Mouse (Mus musculus): ENCODE results near the gene Ager. TPM values are rescaled to one million over a fixed set of nuclear protein-coding genes. Genes with fewer than 3 reads are reported as not detected.

Gene Ager
- total RNA-seq, 2 experiments from 2014 or later, result 9.0 to 9.2 TPM

DNA sequence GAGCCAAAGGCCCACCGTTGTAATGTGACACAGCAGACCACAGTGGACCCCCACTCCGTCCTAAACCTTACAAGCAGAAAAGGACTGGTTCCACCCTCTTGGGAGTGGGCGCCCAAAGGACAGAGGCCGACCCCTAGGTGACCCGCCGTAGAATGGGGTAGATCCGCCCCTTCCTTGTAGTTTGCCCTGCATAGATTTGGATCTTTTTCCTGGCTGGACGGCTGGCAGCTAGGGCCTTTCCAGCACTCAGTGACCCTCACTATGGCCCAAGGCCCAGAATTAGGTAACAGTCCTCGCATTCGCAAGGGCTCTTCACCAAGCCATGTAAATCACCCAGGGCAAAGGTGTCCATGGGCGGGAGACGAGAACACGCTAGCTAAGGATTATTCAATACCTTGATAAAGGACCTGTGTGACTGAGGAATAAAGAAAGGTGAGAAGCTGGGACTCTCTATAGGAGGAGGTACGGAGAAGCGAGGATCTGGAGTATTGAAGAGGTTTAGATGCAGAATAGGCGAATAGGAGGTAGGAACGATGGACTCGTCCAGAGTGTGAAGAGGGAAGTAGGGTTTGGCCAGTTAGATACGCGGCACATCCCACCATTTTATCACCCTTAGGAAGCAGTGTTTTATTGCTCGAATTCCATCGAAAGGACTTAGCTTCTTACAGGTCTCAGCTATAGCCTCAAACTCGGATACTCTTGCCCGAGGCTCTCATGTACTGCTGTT, 7.0 kb downstream of the Ager start:
- DNase-seq (ENCODE audit: low spot score in 2 of 2), result peak in 1 of 2 experiments; percentile 33

GRCm38 (mm10) chr17:34605609-34606008, 7.9 kb downstream of the Ager start:
- DNase-seq (ENCODE audit: low spot score in 2 of 2), result peak; percentile 88 to 94

- no peak for DNase-seq (ENCODE audit: low spot score in 2 of 2)
Observed at GRCm38 (mm10) chr17:34606186-34607039, 8.8 kb downstream of the Ager start.

GRCm38 (mm10) chr17:34607997-34608396, 10.3 kb downstream of the Ager start:
- no peak for DNase-seq (ENCODE audit: low spot score in 2 of 2)

DNA sequence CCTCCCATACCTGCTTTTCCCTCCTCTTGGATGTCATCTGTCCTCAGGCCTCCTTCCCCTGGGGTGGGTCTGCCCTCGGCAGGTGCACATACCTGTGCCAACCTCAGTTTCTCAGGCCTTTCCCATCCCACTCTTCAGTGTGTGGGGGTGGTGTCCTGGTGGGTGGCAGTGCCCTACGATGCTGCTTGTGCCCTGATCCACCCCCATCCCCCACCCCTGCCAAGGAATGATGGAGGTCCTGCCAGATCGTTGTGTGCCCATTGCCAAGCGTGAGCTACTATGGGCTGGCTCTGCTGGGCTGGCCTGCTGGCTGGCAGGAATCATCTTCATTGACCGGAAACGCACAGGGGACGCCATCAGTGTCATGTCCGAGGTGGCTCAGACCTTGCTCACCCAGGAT, 13.4 kb downstream of the Ager start:
- DNase-seq (ENCODE audit: low spot score in 2 of 2), result no peak

GRCm38 (mm10) chr17:34613054-34613645, 15.5 kb downstream of the Ager start:
- DNase-seq (ENCODE audit: low spot score in 2 of 2), result no peak

GRCm38 (mm10) chr17:34613830-34614229, 16.2 kb downstream of the Ager start:
- no peak for DNase-seq (ENCODE audit: low spot score in 2 of 2)

GRCm38 (mm10) chr17:34615871-34616270, 18.2 kb downstream of the Ager start, which contains the start of gene Egfl8:
Gene Egfl8 (minus strand): TSS chr17:34615971.
- DNase-seq (ENCODE audit: low spot score in 2 of 2), result no peak

DNA sequence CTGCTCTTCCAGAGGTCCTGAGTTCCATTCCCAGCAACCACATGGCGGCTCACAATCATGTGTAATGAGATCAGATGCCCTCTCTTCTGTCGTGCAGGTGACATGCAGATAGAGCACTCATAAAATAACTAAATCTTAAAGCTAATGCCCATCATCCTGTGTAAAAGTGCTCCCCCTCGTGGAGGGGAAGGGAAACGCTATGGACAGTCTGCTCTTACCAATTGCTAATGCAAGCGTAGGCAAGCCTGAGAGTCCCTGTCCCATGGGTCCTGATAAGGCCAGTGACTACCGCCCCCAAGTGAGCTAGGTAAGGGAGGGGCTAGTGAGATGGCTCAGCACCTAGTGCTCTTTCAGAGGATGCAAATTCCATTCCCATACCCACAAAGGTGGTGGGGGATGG, 21.3 kb downstream of the Ager start:
- peak in 1 of 2 experiments; percentile 52 for DNase-seq (ENCODE audit: low spot score in 2 of 2)

DNA sequence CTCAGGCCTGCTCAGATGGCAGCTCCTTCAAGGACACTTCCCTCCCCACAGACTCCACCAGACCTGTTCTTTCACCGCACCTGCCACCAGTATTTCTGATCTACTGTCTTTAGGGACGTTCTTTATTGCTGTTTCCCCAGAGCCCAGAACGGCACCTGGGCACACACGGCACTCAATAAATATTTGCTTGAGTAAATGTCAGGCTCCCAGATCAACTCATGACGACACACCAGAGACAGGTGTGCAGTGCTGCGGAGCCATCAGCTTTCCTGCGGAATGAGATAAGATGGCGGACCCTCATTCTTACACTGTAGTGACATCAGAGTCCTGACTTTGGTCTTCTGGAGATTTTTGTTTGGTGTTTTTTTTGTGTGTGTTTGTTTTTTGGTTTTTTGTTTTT, 23.3 kb downstream of the Ager start:
- no peak for DNase-seq (ENCODE audit: low spot score in 2 of 2)

DNA sequence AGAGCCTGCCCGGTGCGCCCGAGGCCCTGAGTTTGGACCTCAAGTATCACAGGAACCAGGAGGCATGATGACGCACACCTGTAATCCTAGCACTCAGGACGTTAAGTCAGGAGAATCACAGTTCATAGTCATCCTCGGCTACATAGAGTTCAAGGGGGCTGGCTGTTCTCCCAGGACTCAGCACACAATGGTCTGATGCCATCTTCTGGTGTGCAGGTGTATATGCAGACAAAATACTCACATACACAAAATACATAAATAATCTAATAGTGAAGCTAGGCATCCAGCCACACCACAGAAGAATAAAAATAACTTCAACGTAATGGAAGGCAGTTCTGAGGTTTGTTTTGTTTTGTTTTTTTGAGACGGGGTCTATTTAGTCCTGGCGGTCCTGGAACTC, 25.5 kb downstream of the Ager start:
- DNase-seq (ENCODE audit: low spot score in 2 of 2), result no peak

DNA sequence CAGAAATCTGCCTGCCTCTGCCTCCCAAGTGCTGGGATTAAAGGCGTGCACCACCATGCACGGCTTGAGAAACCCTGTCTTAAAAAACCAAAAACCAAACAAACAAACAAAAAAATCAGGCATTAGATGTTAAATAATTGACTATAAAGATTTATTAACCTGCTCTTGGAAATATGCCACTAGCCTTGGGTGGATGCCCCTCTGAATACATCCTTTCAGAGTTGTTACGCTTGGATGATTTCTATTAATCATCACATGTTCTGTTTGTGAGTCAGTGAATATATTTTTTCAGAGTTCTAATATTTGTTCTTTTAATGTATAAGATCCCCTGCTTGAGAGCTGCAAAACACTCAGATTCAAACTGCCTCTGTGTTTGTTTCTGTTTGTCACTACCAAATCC, 27.3 kb downstream of the Ager start:
- no peak for DNase-seq (ENCODE audit: low spot score in 2 of 2)

GRCm38 (mm10) chr17:34626062-34626772, 28.6 kb downstream of the Ager start:
- DNase-seq (ENCODE audit: low spot score in 2 of 2), result no peak

DNA sequence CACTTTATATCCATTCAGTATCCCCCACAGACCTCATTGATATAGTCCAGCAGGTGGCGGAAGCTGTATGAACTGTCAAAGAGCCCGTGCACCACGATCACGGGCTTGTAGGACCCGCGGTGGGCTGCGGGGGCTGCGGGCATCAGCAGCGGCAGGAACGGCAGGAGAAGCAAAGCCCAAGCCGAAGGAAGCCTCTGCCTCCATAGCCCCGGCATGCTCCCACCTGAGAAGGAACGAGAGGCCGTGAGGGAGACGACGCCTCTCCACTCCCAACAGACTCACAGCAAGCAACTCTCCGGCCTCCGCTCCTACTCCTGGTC, 29.1 kb downstream of the Ager start:
- DNase-seq (ENCODE audit: low spot score in 2 of 2), result no peak

DNA sequence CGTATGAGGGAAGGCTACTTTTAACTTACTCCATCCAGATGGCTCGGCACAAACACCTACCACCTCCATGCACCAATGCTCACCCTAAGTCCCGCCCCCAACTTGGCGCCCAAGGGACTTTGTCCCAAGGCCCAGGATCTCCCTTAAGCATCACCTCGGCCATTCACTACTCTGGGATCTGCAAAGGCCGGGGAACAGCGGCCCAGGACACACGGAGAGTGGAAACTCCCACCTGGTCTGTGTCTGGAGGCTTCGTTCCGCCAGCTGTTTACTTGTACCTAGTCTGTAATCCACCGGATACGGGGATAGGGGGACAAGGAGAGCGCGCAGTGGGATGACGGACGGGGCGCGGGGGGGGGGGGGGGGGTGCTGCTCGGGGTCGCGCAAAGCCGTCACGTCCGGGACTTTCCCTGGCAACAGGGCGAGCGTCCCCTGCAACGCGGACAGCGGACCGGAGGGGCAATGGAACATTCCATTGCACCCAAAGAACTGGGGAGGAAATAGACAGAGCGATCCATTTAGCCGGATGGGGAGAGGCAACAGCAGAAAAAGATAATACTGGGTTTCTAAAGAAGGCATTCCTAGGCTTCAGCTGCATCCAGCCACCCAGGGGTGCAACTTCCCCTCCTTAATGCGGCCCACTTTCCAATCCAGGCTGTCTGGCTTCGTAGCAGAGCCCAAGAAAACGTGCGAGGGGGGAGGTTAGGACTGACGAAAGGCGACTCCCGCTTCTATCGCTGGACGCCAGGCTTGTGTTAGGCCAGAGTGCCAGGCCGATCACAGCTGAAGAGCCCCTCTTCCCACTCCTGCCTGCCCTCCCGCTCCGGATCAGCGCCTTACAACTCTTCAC, 29.7 kb downstream of the Ager start:
- DNase-seq (ENCODE audit: low spot score in 2 of 2), result peak; percentile 61 to 65

- peak in 1 of 2 experiments; percentile 41 for DNase-seq (ENCODE audit: low spot score in 2 of 2)
Observed at GRCm38 (mm10) chr17:34627943-34628643, 30.4 kb downstream of the Ager start, which contains the start of gene Ppt2. Gene Ppt2 (minus strand): TSS chr17:34628510.

DNA sequence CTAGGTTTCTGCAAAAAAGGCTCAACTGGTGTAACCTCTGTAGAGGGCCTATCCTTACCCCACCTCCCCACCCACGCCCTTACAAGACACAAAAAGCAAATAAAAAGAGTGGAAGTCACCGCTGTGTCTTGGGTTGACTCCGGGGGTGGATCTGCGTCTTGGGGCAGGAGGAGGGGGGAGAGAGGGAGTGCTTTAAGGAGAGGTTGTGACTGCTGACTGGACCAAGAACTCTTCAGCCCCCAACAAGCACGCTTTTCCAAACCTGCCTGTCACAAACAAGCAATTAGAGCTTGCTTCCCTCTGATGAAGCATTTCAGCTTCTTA, 30.9 kb downstream of the Ager start:
- no peak for DNase-seq (ENCODE audit: low spot score in 2 of 2)

GRCm38 (mm10) chr17:34629221-34629751, 31.6 kb downstream of the Ager start, which contains the start of gene Prrt1:
Gene Prrt1 (plus strand): TSS chr17:34629533.
- DNase-seq (ENCODE audit: low spot score in 2 of 2), result no peak

GRCm38 (mm10) chr17:34629796-34630603, 32.3 kb downstream of the Ager start:
- no peak for DNase-seq (ENCODE audit: low spot score in 2 of 2)
